8 mouse cellular contexts compared by ENCODE assay signal in genomic region chr13:54610972-54611754, GRCm38 (mm10). TPM values are rescaled to one million over a fixed set of nuclear protein-coding genes. Genes with fewer than 3 reads are reported as not detected.
DNase-seq lines count a peak whose midpoint lies in the region; ATAC-seq lines count a peak whose summit lies in the region.

Gene Cltb, minus strand, starts transcription at chr13:54611344.

- peak within 1 kb of the TSS; percentile 83 for H3K4me2 ChIP-seq in hindbrain, embryonic 13.5 days

- under 1% methylated on average over 65 of the region's 66 CpGs for WGBS in hindbrain, embryonic 13.5 days

- peak; percentile 71 for DNase-seq in NIH3T3 (ENCODE audit: low read depth)
- DNase-seq in cerebellum, postnatal 14 days = peak; percentile 98
- peak; percentile 79 to 89 for DNase-seq in frontal cortex, postnatal 25 days (ENCODE audit: low spot score in 2 of 2)
- peak; percentile 82 for DNase-seq in left cerebral cortex, adult 11 months (ENCODE audit: low spot score)
- peak; percentile 93 for DNase-seq in lung, postnatal 36 days
- peak; percentile 90 for DNase-seq in retina, postnatal 1 day
- DNase-seq in thymus, postnatal 4 days = peak; percentile 93

- peak within 1 kb of the TSS; percentile 85 for H3K27ac ChIP-seq in hindbrain, embryonic 13.5 days

- H3K4me1 ChIP-seq in hindbrain, embryonic 13.5 days (replicated peaks) = peaks cover 32% of the 10 kb centered on the region

- H3K4me3 ChIP-seq in hindbrain, embryonic 13.5 days = peak within 1 kb of the TSS; percentile 76

- H3K9ac ChIP-seq in hindbrain, embryonic 13.5 days = peak within 1 kb of the TSS; percentile 89

- no peaks in the 10 kb centered on the region for H3K9me3 ChIP-seq in hindbrain, embryonic 13.5 days

- H3K27me3 ChIP-seq in hindbrain, embryonic 13.5 days = no peaks in the 10 kb centered on the region

- ATAC-seq in hindbrain, embryonic 13.5 days (ENCODE audit: low FRiP score) = peak; percentile 77

- H3K36me3 ChIP-seq in hindbrain, embryonic 13.5 days = peaks cover 8% of the 10 kb centered on the region

RNA-seq across cellular contexts. Expression of gene Cltb, which starts in this region (rescaled TPM):
- polyA plus RNA-seq in hindbrain, embryonic 13.5 days (2015; fragmentation: Nextera tagmentation; extraction: Ambion mirVana) = 132 and 135 TPM in 2 replicates

Comparison
In these comparisons a context has a peak if more than half of its experiments do, and no peak if none do; other contexts are left out.
1. Peak in every context shown above with its lines: DNase-seq, ATAC-seq, H3K4me3 ChIP-seq and H3K27ac ChIP-seq.